ENCODE assay signal across 13 mouse cellular contexts in the genomic region with DNA sequence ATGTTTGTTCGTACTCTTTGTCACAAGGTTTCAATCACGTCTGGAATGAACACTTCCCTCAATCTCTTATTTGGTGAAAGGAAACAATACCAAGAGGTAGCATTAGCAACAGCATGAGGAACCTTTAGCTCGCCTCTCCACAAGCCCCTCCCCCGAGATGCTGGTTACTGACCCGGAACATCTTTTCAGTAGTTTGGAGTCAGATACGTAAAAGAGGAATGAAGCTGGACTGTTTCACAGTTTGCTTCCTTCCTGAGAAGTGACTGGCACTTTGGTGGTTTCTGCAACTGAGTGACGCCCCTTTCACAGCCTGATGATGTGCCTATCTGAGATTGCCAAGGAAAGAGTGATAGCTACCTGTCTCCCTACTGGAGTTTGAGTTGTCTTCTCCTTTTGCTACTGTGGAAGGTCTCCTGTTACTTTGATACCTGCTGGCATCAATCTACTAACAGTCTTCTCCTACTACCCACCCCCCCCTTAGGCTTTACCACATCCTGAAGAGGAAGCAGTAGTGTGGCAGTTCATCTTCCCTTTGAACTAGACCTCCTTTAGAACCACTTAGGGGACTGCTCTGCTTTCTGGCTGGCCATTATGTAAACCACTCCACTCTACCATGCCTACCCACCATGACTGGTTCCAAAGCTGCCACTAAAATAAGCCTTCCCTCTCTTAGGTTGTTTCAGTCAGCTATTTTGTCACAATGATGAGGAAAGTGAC. TPM values are rescaled to one million over a fixed set of nuclear protein-coding genes. Genes with fewer than 3 reads are reported as not detected.
DNase-seq lines count a peak whose midpoint lies in the region; ATAC-seq and TF ChIP-seq lines count a peak whose summit lies in the region.
"Had no signal": no experiment of that assay in that cellular context is flagged by ENCODE, and none has a peak within 500 bp of the region (broad histone marks: within the 10 kb centered on the region; RNA-seq: fewer than 3 reads in every experiment).

No protein-coding gene starts in this region.

- H3K27me3 ChIP-seq in limb, embryonic 12.5 days = no peaks in the 10 kb centered on the region
- no peaks in the 10 kb centered on the region for H3K27me3 ChIP-seq in limb, embryonic 10.5 days (ENCODE audit: low read depth, poor library complexity, severe bottlenecking)
- H3K27me3 ChIP-seq in midbrain, postnatal 0 days (ENCODE audit: insufficient read depth, low read length) = no peaks in the 10 kb centered on the region
- H3K27me3 ChIP-seq in midbrain, embryonic 10.5 days (ENCODE audit: low read depth, poor library complexity, severe bottlenecking) = no peaks in the 10 kb centered on the region
- H3K27me3 ChIP-seq in hindbrain, embryonic 11.5 days (ENCODE audit: control insufficient read depth, insufficient read depth, low read length) = no peaks in the 10 kb centered on the region
- H3K27me3 ChIP-seq: intestine, embryonic 15.5 days; liver, embryonic 13.5 days; midbrain, embryonic 15.5 days had no signal

- H3K27ac ChIP-seq in limb, embryonic 12.5 days = 0 out of 2 replicates have a peak overlapping the region, but pooled peaks have one; percentile 50
- H3K27ac ChIP-seq in limb, embryonic 10.5 days = no peak overlapping the region
- no peak overlapping the region for H3K27ac ChIP-seq in midbrain, postnatal 0 days (ENCODE audit: low read depth, low read length)
- H3K27ac ChIP-seq in midbrain, embryonic 10.5 days (replicated peaks) = no peak overlapping the region
- H3K27ac ChIP-seq in hindbrain, embryonic 11.5 days (ENCODE audit: low read depth, low read length) = no peak overlapping the region
- H3K27ac ChIP-seq: heart, adult 2 months; intestine, embryonic 15.5 days; liver, embryonic 13.5 days; midbrain, embryonic 15.5 days had no signal

- no peaks in the 10 kb centered on the region for H3K36me3 ChIP-seq in limb, embryonic 12.5 days
- no peaks in the 10 kb centered on the region for H3K36me3 ChIP-seq in limb, embryonic 10.5 days
- H3K36me3 ChIP-seq in midbrain, postnatal 0 days (ENCODE audit: insufficient read depth, low read length) = no peaks in the 10 kb centered on the region
- no peaks in the 10 kb centered on the region for H3K36me3 ChIP-seq in midbrain, embryonic 10.5 days
- H3K36me3 ChIP-seq in hindbrain, embryonic 11.5 days (ENCODE audit: control insufficient read depth, insufficient read depth, low read length) = no peaks in the 10 kb centered on the region
- H3K36me3 ChIP-seq: intestine, embryonic 15.5 days; liver, embryonic 13.5 days; midbrain, embryonic 15.5 days had no signal

- TF ChIP-seq CTCF in midbrain, postnatal 0 days (IDR thresholded peaks at IDR 0.05) = no peak

- ATAC-seq in limb, embryonic 12.5 days (ENCODE audit: insufficient number of reproducible peaks, insufficient read depth, low FRiP score, low TSS enrichment, low read depth) = no peak
- peak; percentile 94 for ATAC-seq in common myeloid progenitor, adult 5-6 weeks (replicated peaks; ENCODE audit: low read depth, poor library complexity, severe bottlenecking)
- peak; percentile 79 for ATAC-seq in megakaryocyte, adult 5-6 weeks (ENCODE audit: poor library complexity, severe bottlenecking)
- no peak for ATAC-seq in midbrain, postnatal 0 days (ENCODE audit: low FRiP score)
- no peak for ATAC-seq in hindbrain, embryonic 11.5 days (ENCODE audit: low FRiP score)
- ATAC-seq: midbrain, embryonic 15.5 days had no signal

- DNase-seq in limb, embryonic 10.5 days (ENCODE audit: low spot score) = no peak
- peak; percentile 14 to 32 for DNase-seq in thymus, postnatal 10 days (ENCODE audit: low spot score in 2 of 2)
- DNase-seq in midbrain, postnatal 0 days (ENCODE audit: low spot score) = no peak
- no peak for DNase-seq in midbrain, embryonic 10.5 days (ENCODE audit: low spot score)
- no peak for DNase-seq in hindbrain, embryonic 11.5 days (ENCODE audit: low spot score)
- DNase-seq: cerebellum, adult 9-10 months; heart, adult 2 months; liver, embryonic 13.5 days had no signal

- H3K9ac ChIP-seq in limb, embryonic 12.5 days (replicated peaks) = no peak overlapping the region
- H3K9ac ChIP-seq in midbrain, postnatal 0 days (replicated peaks; ENCODE audit: low read length, poor library complexity, severe bottlenecking) = no peak overlapping the region
- no peak overlapping the region for H3K9ac ChIP-seq in hindbrain, embryonic 11.5 days (ENCODE audit: low read depth, low read length)
- H3K9ac ChIP-seq: intestine, embryonic 15.5 days; liver, embryonic 13.5 days; midbrain, embryonic 15.5 days had no signal

- H3K9me3 ChIP-seq in limb, embryonic 12.5 days = no peaks in the 10 kb centered on the region
- 0 out of 2 replicates have a peak, but pooled peaks cover 2% of the 10 kb centered on the region for H3K9me3 ChIP-seq in limb, embryonic 10.5 days (replicated peaks)
- H3K9me3 ChIP-seq in midbrain, postnatal 0 days (ENCODE audit: low read length) = no peaks in the 10 kb centered on the region
- H3K9me3 ChIP-seq in midbrain, embryonic 10.5 days (replicated peaks) = no peaks in the 10 kb centered on the region
- H3K9me3 ChIP-seq in hindbrain, embryonic 11.5 days (ENCODE audit: control insufficient read depth, low read length) = no peaks in the 10 kb centered on the region
- H3K9me3 ChIP-seq: intestine, embryonic 15.5 days; liver, embryonic 13.5 days; midbrain, embryonic 15.5 days had no signal

- no peak overlapping the region for H3K4me3 ChIP-seq in limb, embryonic 12.5 days (replicated peaks)
- no peak overlapping the region for H3K4me3 ChIP-seq in limb, embryonic 10.5 days
- H3K4me3 ChIP-seq in midbrain, postnatal 0 days (ENCODE audit: low read depth, low read length) = no peak overlapping the region
- no peak overlapping the region for H3K4me3 ChIP-seq in midbrain, embryonic 10.5 days
- no peak overlapping the region for H3K4me3 ChIP-seq in hindbrain, embryonic 11.5 days (ENCODE audit: low read depth, low read length)
- H3K4me3 ChIP-seq: heart, adult 2 months; intestine, embryonic 15.5 days; liver, embryonic 13.5 days; midbrain, embryonic 15.5 days had no signal

- WGBS in limb, embryonic 12.5 days = 76% methylated on average over 7 of the region's 7 CpGs
- WGBS in limb, embryonic 10.5 days = 89% methylated on average over 7 of the region's 7 CpGs
- 66% methylated on average over 7 of the region's 7 CpGs for WGBS in midbrain, postnatal 0 days
- WGBS in midbrain, embryonic 10.5 days = 65% methylated on average over 7 of the region's 7 CpGs
- WGBS in hindbrain, embryonic 11.5 days = 72% methylated on average over 7 of the region's 7 CpGs

- H3K4me1 ChIP-seq in limb, embryonic 12.5 days (replicated peaks) = peaks cover 16% of the 10 kb centered on the region
- no peaks in the 10 kb centered on the region for H3K4me1 ChIP-seq in limb, embryonic 10.5 days
- H3K4me1 ChIP-seq in midbrain, postnatal 0 days (ENCODE audit: insufficient read depth, low read length) = no peaks in the 10 kb centered on the region
- peaks cover 4% of the 10 kb centered on the region for H3K4me1 ChIP-seq in midbrain, embryonic 10.5 days
- no peaks in the 10 kb centered on the region for H3K4me1 ChIP-seq in hindbrain, embryonic 11.5 days (replicated peaks; ENCODE audit: control insufficient read depth, insufficient read depth, low read length)
- H3K4me1 ChIP-seq: intestine, embryonic 15.5 days; liver, embryonic 13.5 days; midbrain, embryonic 15.5 days had no signal

- H3K4me2 ChIP-seq in limb, embryonic 12.5 days = no peak overlapping the region
- H3K4me2 ChIP-seq in midbrain, postnatal 0 days (ENCODE audit: low read depth, low read length, poor library complexity, severe bottlenecking) = no peak overlapping the region
- no peak overlapping the region for H3K4me2 ChIP-seq in hindbrain, embryonic 11.5 days (replicated peaks; ENCODE audit: low read depth, low read length)
- H3K4me2 ChIP-seq: intestine, embryonic 15.5 days; liver, embryonic 13.5 days; midbrain, embryonic 15.5 days had no signal

RNA-seq across cellular contexts. Expression of a gene that starts 29.2 kb away (rescaled TPM):
- polyA plus RNA-seq in limb, embryonic 12.5 days (2016; fragmentation: Nextera tagmentation; extraction: Ambion mirVana) = 6.1 and 6.2 TPM in 2 replicates
- polyA plus RNA-seq in limb, embryonic 10.5 days (2016; fragmentation: Nextera tagmentation; extraction: Ambion mirVana) = 1.4 and 2.0 TPM in 2 replicates
- total RNA-seq in common myeloid progenitor, adult 5-6 weeks (2017) = 5.9 and 7.2 TPM in 2 replicates
- total RNA-seq in megakaryocyte, adult 5-6 weeks (2015) = 69.0 and 92.7 TPM in 2 replicates
- 80.1 and 87.1 TPM in 2 replicates for total RNA-seq in megakaryocyte, adult 5-6 weeks (2017)
- total RNA-seq in midbrain, postnatal 0 days (2014; rRNA removed) = 2.9 and 4.2 TPM in 2 replicates
- 1.1 and 1.9 TPM in 2 replicates for polyA plus RNA-seq in midbrain, postnatal 0 days (2015; fragmentation: Nextera tagmentation; extraction: Ambion mirVana)
- polyA plus RNA-seq in midbrain, embryonic 10.5 days (2016; fragmentation: Nextera tagmentation; extraction: Ambion mirVana) = 1.8 and 2.1 TPM in 2 replicates
- polyA plus RNA-seq in hindbrain, embryonic 11.5 days (2014; fragmentation: Nextera tagmentation; extraction: Ambion mirVana) = 3.4 and 4.7 TPM in 2 replicates

Comparison
In these comparisons a context has a peak if more than half of its experiments do, and no peak if none do; other contexts are left out.
1. ATAC-seq: peak in common myeloid progenitor, adult 5-6 weeks (single experiment) and megakaryocyte, adult 5-6 weeks (single experiment); none in limb, embryonic 12.5 days (single experiment), midbrain, postnatal 0 days (single experiment) and hindbrain, embryonic 11.5 days (single experiment).
2. DNase-seq: peak in thymus, postnatal 10 days (2 of 2); none in limb, embryonic 10.5 days (single experiment), midbrain, postnatal 0 days (single experiment), midbrain, embryonic 10.5 days (single experiment) and hindbrain, embryonic 11.5 days (single experiment).